In genomic region chr5:23577847-23578246, GRCm38 (mm10) we compare ENCODE assay signal across 12 mouse cellular contexts.
DNase-seq lines count a peak whose midpoint lies in the region; ATAC-seq and TF ChIP-seq lines count a peak whose summit lies in the region.
"Had no signal": no experiment of that assay in that cellular context is flagged by ENCODE, and none has a peak within 500 bp of the region (broad histone marks: within the 10 kb centered on the region; RNA-seq: fewer than 3 reads in every experiment).

No protein-coding gene starts in this region.

- DNase-seq in embryo, embryonic 10.5 days (ENCODE audit: low spot score) = peak; percentile 29
- no peak for DNase-seq in embryo, embryonic 9.5 days (ENCODE audit: extremely low spot score)
- DNase-seq in forebrain, embryonic 11.5 days (ENCODE audit: low spot score) = no peak
- peak; percentile 56 for DNase-seq in hindbrain, postnatal 0 days (ENCODE audit: low spot score)
- no peak for DNase-seq in right cerebral cortex, postnatal 36 days (ENCODE audit: low spot score in 2 of 2)
- DNase-seq in adrenal gland, postnatal 14 days = no peak
- no peak for DNase-seq in heart, adult 9 months (ENCODE audit: low spot score in 2 of 2)
- DNase-seq: cerebellum, adult 9-10 months; liver, postnatal 0 days; spleen, adult 18-20 months had no signal

- H3K4me3 ChIP-seq in forebrain, embryonic 11.5 days (ENCODE audit: low read depth, low read length) = no peak overlapping the region
- no peak overlapping the region for H3K4me3 ChIP-seq in hindbrain, postnatal 0 days (ENCODE audit: low read length)
- no peak overlapping the region for H3K4me3 ChIP-seq in midbrain, embryonic 16.5 days (ENCODE audit: low read depth, low read length)

- 59% methylated on average over 4 of the region's 4 CpGs for WGBS in forebrain, embryonic 11.5 days
- 27% methylated on average over 4 of the region's 4 CpGs for WGBS in hindbrain, postnatal 0 days
- 30% methylated on average over 4 of the region's 4 CpGs for WGBS in midbrain, embryonic 16.5 days

- no peak for ATAC-seq in forebrain, embryonic 11.5 days (replicated peaks; ENCODE audit: low FRiP score)
- peak; percentile 77 for ATAC-seq in hindbrain, postnatal 0 days
- ATAC-seq in midbrain, embryonic 16.5 days = 0 out of 2 replicates have a peak, but pooled peaks have one; percentile 41
- ATAC-seq: liver, postnatal 0 days had no signal

- H3K36me3 ChIP-seq in forebrain, embryonic 11.5 days (ENCODE audit: control insufficient read depth, insufficient read depth, low read length) = no peaks in the 10 kb centered on the region
- H3K36me3 ChIP-seq in hindbrain, postnatal 0 days (ENCODE audit: insufficient read depth, low read length) = no peaks in the 10 kb centered on the region
- H3K36me3 ChIP-seq in midbrain, embryonic 16.5 days (ENCODE audit: control insufficient read depth, insufficient read depth, low read length) = no peaks in the 10 kb centered on the region

- H3K27ac ChIP-seq in forebrain, embryonic 11.5 days (ENCODE audit: low read depth, low read length) = peak overlapping the region; percentile 32; the same call in 1 of the 2 replicates
- peak overlapping the region; percentile 42; the same call in 1 of the 2 replicates for H3K27ac ChIP-seq in hindbrain, postnatal 0 days
- no peak overlapping the region for H3K27ac ChIP-seq in midbrain, embryonic 16.5 days (ENCODE audit: low read length)

- H3K27me3 ChIP-seq in forebrain, embryonic 11.5 days (ENCODE audit: control insufficient read depth, insufficient read depth, low read length) = no peaks in the 10 kb centered on the region
- H3K27me3 ChIP-seq in hindbrain, postnatal 0 days (ENCODE audit: insufficient read depth, low read length) = no peaks in the 10 kb centered on the region
- H3K27me3 ChIP-seq in midbrain, embryonic 16.5 days (ENCODE audit: control insufficient read depth, insufficient read depth, low read depth, low read length) = no peaks in the 10 kb centered on the region

- H3K4me2 ChIP-seq in forebrain, embryonic 11.5 days (ENCODE audit: low read depth, low read length, severe bottlenecking) = no peak overlapping the region
- H3K4me2 ChIP-seq in hindbrain, postnatal 0 days (ENCODE audit: low read depth, low read length) = no peak overlapping the region
- no peak overlapping the region for H3K4me2 ChIP-seq in midbrain, embryonic 16.5 days (ENCODE audit: low read length)
- H3K4me2 ChIP-seq: heart, embryonic 11.5 days had no signal

- no peak overlapping the region for H3K9ac ChIP-seq in forebrain, embryonic 11.5 days (ENCODE audit: low read length)
- H3K9ac ChIP-seq in hindbrain, postnatal 0 days (replicated peaks; ENCODE audit: low read length) = no peak overlapping the region
- H3K9ac ChIP-seq in midbrain, embryonic 16.5 days (ENCODE audit: low read depth, low read length) = no peak overlapping the region
- H3K9ac ChIP-seq: liver, postnatal 0 days had no signal

- H3K9me3 ChIP-seq in forebrain, embryonic 11.5 days (ENCODE audit: control insufficient read depth, low read length) = no peaks in the 10 kb centered on the region; the same call in 1 of the 2 replicates
- no peaks in the 10 kb centered on the region for H3K9me3 ChIP-seq in hindbrain, postnatal 0 days (ENCODE audit: low read length)
- no peaks in the 10 kb centered on the region for H3K9me3 ChIP-seq in midbrain, embryonic 16.5 days (replicated peaks; ENCODE audit: control insufficient read depth, low read length, poor library complexity, severe bottlenecking)

- no peak for TF ChIP-seq CTCF in hindbrain, postnatal 0 days (IDR thresholded peaks at IDR 0.05; ENCODE audit: low read depth)

- H3K4me1 ChIP-seq in forebrain, embryonic 11.5 days (replicated peaks; ENCODE audit: control insufficient read depth, insufficient read depth, low read length) = 0 out of 2 replicates have a peak, but pooled peaks cover 3% of the 10 kb centered on the region
- H3K4me1 ChIP-seq in hindbrain, postnatal 0 days (ENCODE audit: insufficient read depth, low read length) = peaks cover 7% of the 10 kb centered on the region; the same call in 1 of the 2 replicates
- H3K4me1 ChIP-seq in midbrain, embryonic 16.5 days (ENCODE audit: control insufficient read depth, insufficient read depth, low read length) = peaks cover 16% of the 10 kb centered on the region

Comparison
In these comparisons a context has a peak if more than half of its experiments do, and no peak if none do; other contexts are left out.
1. DNase-seq: peak in embryo, embryonic 10.5 days (single experiment) and hindbrain, postnatal 0 days (single experiment); none in embryo, embryonic 9.5 days (single experiment), forebrain, embryonic 11.5 days (single experiment), right cerebral cortex, postnatal 36 days (0 of 2), adrenal gland, postnatal 14 days (single experiment) and heart, adult 9 months (0 of 2).